Mouse (Mus musculus) midbrain, embryonic 14.5 days (tissue): ENCODE results near the gene Slc22a1. TPM values are rescaled to one million over a fixed set of nuclear protein-coding genes. Genes with fewer than 3 reads are reported as not detected.

ENCODE experiments used
- ATAC-seq: fragments of 200-750 bp; cut with Nextera tagmentation; 2 replicates; pipeline ENCODE4 v1.8.0; 2017; ENCODE audit warnings: moderate number of reproducible peaks, moderate library complexity; ENCODE audit not compliant: low FRiP score, low TSS enrichment
- DNase-seq: peaks from one replicate; pipeline ENCODE4 v3.0.0-alpha.2; 2015
- H3K27ac ChIP-seq: fragments of 300-500 bp; sonication (generic); replicated peaks from 2 replicates; pipeline ENCODE4 v1.5.1; 2014; ENCODE audit warnings: mild to moderate bottlenecking, low read depth, low read length, moderate library complexity
- H3K27me3 ChIP-seq: fragments of 300-500 bp; sonication (generic); 2 replicates; pipeline ENCODE4 v1.6.1; 2014; ENCODE audit warnings: low read length, control low read depth, mixed read lengths; ENCODE audit not compliant: control insufficient read depth, insufficient read depth
- H3K36me3 ChIP-seq: fragments of 300-500 bp; sonication (generic); 2 replicates; pipeline ENCODE4 v1.6.1; 2014; ENCODE audit warnings: low read length, control low read depth; ENCODE audit not compliant: control insufficient read depth, insufficient read depth
- H3K4me1 ChIP-seq: fragments of 300-500 bp; sonication (generic); 2 replicates; pipeline ENCODE4 v1.6.1; 2014; ENCODE audit warnings: mild to moderate bottlenecking, antibody characterized with exemption, low read length, control low read depth; ENCODE audit not compliant: control insufficient read depth, insufficient read depth
- H3K4me2 ChIP-seq: fragments of 300-500 bp; sonication (generic); 2 replicates; pipeline ENCODE4 v1.6.1; 2014; ENCODE audit warnings: mild to moderate bottlenecking, low read length, moderate library complexity
- H3K4me3 ChIP-seq: fragments of 300-500 bp; sonication (generic); replicated peaks from 2 replicates; pipeline ENCODE4 v1.5.1; 2014; ENCODE audit warnings: low read depth, low read length
- H3K9ac ChIP-seq: fragments of 300-500 bp; sonication (generic); replicated peaks from 2 replicates; pipeline ENCODE4 v1.6.1; 2014; ENCODE audit warnings: mild to moderate bottlenecking, low read length, moderate library complexity
- H3K9me3 ChIP-seq: fragments of 300-500 bp; sonication (generic); 2 replicates; pipeline ENCODE4 v1.6.1; 2016; ENCODE audit warnings: low read length, control low read depth, mixed read lengths; ENCODE audit not compliant: control insufficient read depth
- WGBS: fragments of 180-500 bp; shearing (Covaris S2); extraction: QIAGEN DNeasy Blood & Tissue Kit; methylation state at CpG from one replicate; pipeline ENCODE4 v1.1.7; 2014; 5-methylcytosine and 5-hydroxymethylcytosine counted together
- polyA plus RNA-seq: library from polyadenylated mRNA; unstranded; fragments of >200 nt; fragmentation: Nextera tagmentation; extraction: Ambion mirVana; gene quantifications from 2 replicates; pipeline ENCODE4 v1.2.1, GENCODE M21; 2014

Gene Slc22a1
- polyA plus RNA-seq, result not detected in 2 replicates

- H3K27ac ChIP-seq, result no peak within 1 kb of the TSS
- no peaks in the 10 kb centered on the region for H3K27me3 ChIP-seq
- H3K4me3 ChIP-seq, result no peak within 1 kb of the TSS
- no peak for ATAC-seq
- H3K9me3 ChIP-seq, result no peaks in the 10 kb centered on the region
- H3K36me3 ChIP-seq, result no peaks in the 10 kb centered on the region
- H3K4me2 ChIP-seq, result no peak within 1 kb of the TSS
- no peaks in the 10 kb centered on the region for H3K4me1 ChIP-seq
- no peak for DNase-seq
- WGBS, result 83% methylated on average over 7 of the region's 7 CpGs
- H3K9ac ChIP-seq, result no peak within 1 kb of the TSS
Measured at GRCm38 (mm10) chr17:12675646-12676045, at the start of gene Slc22a1. Gene Slc22a1, minus strand, starts transcription at chr17:12675829.

- H3K4me3 ChIP-seq, result no peak overlapping the region
- H3K4me1 ChIP-seq, result no peaks in the 10 kb centered on the region
- H3K9me3 ChIP-seq, result no peaks in the 10 kb centered on the region
- H3K4me2 ChIP-seq, result no peak overlapping the region
- no peak overlapping the region for H3K9ac ChIP-seq
- no peaks in the 10 kb centered on the region for H3K27me3 ChIP-seq
- H3K27ac ChIP-seq, result peak overlapping the region; percentile 37
- peaks cover 44% of the 10 kb centered on the region for H3K36me3 ChIP-seq
- DNase-seq (peak; percentile 31), ATAC-seq (no peak)
- 79% methylated on average over 6 of the region's 6 CpGs for WGBS
Measured at GRCm38 (mm10) chr17:12724767-12725744, 49.4 kb upstream of the Slc22a1 start.

GRCm38 (mm10) chr17:12723986-12724766 is 48.5 kb upstream of the Slc22a1 start:
- Histone ChIP-seq H3K27me3 (no peaks in the 10 kb centered on the region), H3K4me3 (no peak overlapping the region), H3K9me3 (no peaks in the 10 kb centered on the region), H3K4me1 (no peaks in the 10 kb centered on the region), H3K27ac (no peak overlapping the region), H3K36me3 (peaks cover 48% of the 10 kb centered on the region), H3K9ac (no peak overlapping the region), H3K4me2 (no peak overlapping the region)
- ATAC-seq, result no peak
- WGBS, result 95% methylated on average over 5 of the region's 5 CpGs
- DNase-seq, result no peak

GRCm38 (mm10) chr17:12722622-12723021 is 47.0 kb upstream of the Slc22a1 start:
- WGBS, result 44% methylated on average over 8 of the region's 8 CpGs

GRCm38 (mm10) chr17:12721118-12721886 is 45.7 kb upstream of the Slc22a1 start:
- Histone ChIP-seq H3K36me3 (peaks cover 70% of the 10 kb centered on the region), H3K9me3 (no peaks in the 10 kb centered on the region), H3K27ac (no peak overlapping the region), H3K27me3 (no peaks in the 10 kb centered on the region), H3K9ac (no peak overlapping the region), H3K4me1 (no peaks in the 10 kb centered on the region), H3K4me2 (no peak overlapping the region), H3K4me3 (no peak overlapping the region)
- no peak for DNase-seq
- WGBS, result 92% methylated on average over 5 of the region's 5 CpGs
- ATAC-seq, result no peak

More at GRCm38 (mm10) chr17:12722622-12723021, 47.0 kb upstream of the Slc22a1 start:
- no peak for ATAC-seq
- no peak overlapping the region for H3K27ac ChIP-seq
- peaks cover 63% of the 10 kb centered on the region for H3K36me3 ChIP-seq
- DNase-seq, result no peak
- H3K4me1 ChIP-seq, result no peaks in the 10 kb centered on the region
- no peak overlapping the region for H3K4me2 ChIP-seq
- H3K27me3 ChIP-seq, result no peaks in the 10 kb centered on the region
- no peak overlapping the region for H3K4me3 ChIP-seq
- H3K9ac ChIP-seq, result no peak overlapping the region
- H3K9me3 ChIP-seq, result no peaks in the 10 kb centered on the region

GRCm38 (mm10) chr17:12718251-12718650 is 42.6 kb upstream of the Slc22a1 start:
- Histone ChIP-seq H3K4me3 (no peak overlapping the region), H3K27me3 (no peaks in the 10 kb centered on the region), H3K9me3 (no peaks in the 10 kb centered on the region), H3K36me3 (peaks cover 88% of the 10 kb centered on the region), H3K27ac (no peak overlapping the region), H3K9ac (no peak overlapping the region), H3K4me2 (no peak overlapping the region), H3K4me1 (no peaks in the 10 kb centered on the region)
- DNase-seq (no peak), ATAC-seq (no peak)
- 82% methylated on average over 7 of the region's 7 CpGs for WGBS

- no peak for ATAC-seq
- Histone ChIP-seq H3K4me3 (no peak overlapping the region), H3K4me2 (no peak overlapping the region), H3K36me3 (peaks cover 89% of the 10 kb centered on the region), H3K9me3 (no peaks in the 10 kb centered on the region), H3K9ac (no peak overlapping the region), H3K27me3 (no peaks in the 10 kb centered on the region), H3K4me1 (no peaks in the 10 kb centered on the region), H3K27ac (no peak overlapping the region)
- no peak for DNase-seq
- WGBS, result 91% methylated on average over 4 of the region's 4 CpGs
Measured at GRCm38 (mm10) chr17:12717445-12717844, 41.8 kb upstream of the Slc22a1 start.

GRCm38 (mm10) chr17:12715032-12715431 is 39.4 kb upstream of the Slc22a1 start:
- WGBS, result 100% methylated on average over 1 of the region's 1 CpGs
- no peak for DNase-seq
- Histone ChIP-seq H3K4me1 (no peaks in the 10 kb centered on the region), H3K9me3 (no peaks in the 10 kb centered on the region), H3K27ac (no peak overlapping the region), H3K4me2 (no peak overlapping the region), H3K9ac (no peak overlapping the region), H3K27me3 (no peaks in the 10 kb centered on the region), H3K4me3 (no peak overlapping the region), H3K36me3 (peaks cover 93% of the 10 kb centered on the region)
- no peak for ATAC-seq
